Mouse (Mus musculus) midbrain, embryonic 15.5 days (tissue): ENCODE data around the gene Gm36176. TPM values are rescaled to one million over a fixed set of nuclear protein-coding genes. Genes with fewer than 3 reads are reported as not detected.

Source experiments
- ATAC-seq: fragments of 200-750 bp; cut with Nextera tagmentation; replicated peaks from 2 replicates; pipeline ENCODE4 v1.8.0; 2017; ENCODE audit warnings: moderate TSS enrichment
- H3K27ac ChIP-seq: fragments of 300-500 bp; sonication (generic); 2 replicates; pipeline ENCODE4 v1.5.1; 2015; ENCODE audit warnings: mild to moderate bottlenecking, inconsistent platforms
- H3K27me3 ChIP-seq: fragments of 300-500 bp; sonication (generic); replicated peaks from 2 replicates; pipeline ENCODE4 v1.6.1; 2015; ENCODE audit warnings: inconsistent platforms
- H3K36me3 ChIP-seq: fragments of 300-500 bp; sonication (generic); replicated peaks from 2 replicates; pipeline ENCODE4 v1.6.1; 2015; ENCODE audit warnings: inconsistent platforms
- H3K4me1 ChIP-seq: fragments of 300-500 bp; sonication (generic); 2 replicates; pipeline ENCODE4 v1.6.1; 2015; ENCODE audit warnings: inconsistent platforms
- H3K4me2 ChIP-seq: fragments of 300-500 bp; sonication (generic); 2 replicates; pipeline ENCODE4 v1.6.1; 2015; ENCODE audit warnings: inconsistent platforms, mild to moderate bottlenecking, moderate library complexity
- H3K4me3 ChIP-seq: fragments of 300-500 bp; sonication (generic); 2 replicates; pipeline ENCODE4 v1.5.1; 2015; ENCODE audit warnings: mild to moderate bottlenecking, inconsistent platforms
- H3K9ac ChIP-seq: fragments of 300-500 bp; sonication (generic); 2 replicates; pipeline ENCODE4 v1.6.1; 2015; ENCODE audit warnings: mild to moderate bottlenecking, inconsistent platforms
- H3K9me3 ChIP-seq: fragments of 300-500 bp; sonication (generic); 2 replicates; pipeline ENCODE4 v1.6.1; 2016; ENCODE audit warnings: inconsistent platforms
- WGBS: fragments of 180-500 bp; shearing (Covaris S2); methylation state at CpG from one replicate; pipeline ENCODE4 v1.1.7; 2015; ENCODE audit warnings: mixed read lengths; 5-methylcytosine and 5-hydroxymethylcytosine counted together
- polyA plus RNA-seq: library from polyadenylated mRNA; unstranded; fragments of >200 nt; fragmentation: Nextera tagmentation; extraction: Ambion mirVana; gene quantifications from 2 replicates; pipeline ENCODE4 v1.2.1, GENCODE M21; 2015

Gm36176 gene
- polyA plus RNA-seq, 1 experiment from 2014 or later, result not detected

DNA sequence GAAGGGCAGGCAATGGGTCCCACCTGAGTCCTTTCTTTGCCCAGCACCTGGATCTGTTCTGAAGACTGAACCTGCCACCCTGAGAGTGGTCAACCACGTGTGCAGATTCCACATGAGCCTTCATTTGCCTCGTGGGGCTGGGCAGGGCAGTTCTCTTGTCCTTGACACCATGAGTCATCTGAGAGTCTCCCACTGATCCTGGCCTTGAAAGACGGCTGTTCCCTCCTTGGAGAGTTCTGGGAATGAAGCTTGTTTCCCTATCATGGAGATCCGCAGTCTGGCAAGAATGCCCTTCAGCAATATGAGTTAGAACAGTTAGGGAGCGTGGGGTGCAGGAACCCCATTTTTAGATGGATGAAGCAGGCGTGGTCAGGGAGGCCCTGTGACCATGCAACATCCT, 7.6 kb upstream of the Gm36176 start:
- H3K27ac ChIP-seq, result no peak overlapping the region
- H3K36me3 ChIP-seq, result no peaks in the 10 kb centered on the region
- H3K9me3 ChIP-seq, result 0 out of 2 replicates have a peak, but pooled peaks cover under 1% of the 10 kb centered on the region
- no peak for ATAC-seq
- no peaks in the 10 kb centered on the region for H3K4me1 ChIP-seq
- no peak overlapping the region for H3K4me3 ChIP-seq
- no peak overlapping the region for H3K9ac ChIP-seq
- 78% methylated on average over 6 of the region's 6 CpGs for WGBS
- no peaks in the 10 kb centered on the region for H3K27me3 ChIP-seq
- no peak overlapping the region for H3K4me2 ChIP-seq

DNA sequence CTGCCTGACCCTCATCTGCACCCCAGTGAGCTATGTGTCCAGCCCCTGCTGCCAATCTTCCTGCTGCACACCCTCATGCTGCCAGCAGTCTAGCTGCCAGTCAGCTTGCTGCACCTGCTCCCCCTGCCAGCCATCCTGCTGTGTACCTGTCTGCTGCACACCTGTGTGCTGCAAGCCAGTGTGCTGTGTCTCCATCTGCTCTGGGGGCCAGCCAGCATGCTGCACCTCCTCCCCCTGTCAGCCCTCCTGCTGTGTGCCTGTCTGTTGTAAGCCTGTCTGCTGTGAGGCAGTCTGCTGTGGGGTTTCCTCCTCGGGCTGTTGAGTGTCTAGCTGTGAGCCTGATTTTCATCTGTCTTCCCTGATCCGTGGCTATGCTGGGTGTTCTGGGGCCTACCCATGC, 358 bp downstream of the Gm36176 start:
- 15% methylated on average over 2 of the region's 2 CpGs for WGBS
- no peak for ATAC-seq
- Histone ChIP-seq H3K4me3 (no peak overlapping the region), H3K4me1 (no peaks in the 10 kb centered on the region), H3K27ac (no peak overlapping the region), H3K4me2 (no peak overlapping the region), H3K9ac (no peak overlapping the region), H3K27me3 (no peaks in the 10 kb centered on the region), H3K9me3 (peaks cover 4% of the 10 kb centered on the region; the same call in 1 of the 2 replicates), H3K36me3 (no peaks in the 10 kb centered on the region)

- Histone ChIP-seq H3K4me2 (no peak overlapping the region), H3K27ac (no peak overlapping the region), H3K9me3 (peaks cover 4% of the 10 kb centered on the region; the same call in 1 of the 2 replicates), H3K4me3 (no peak overlapping the region), H3K9ac (no peak overlapping the region), H3K36me3 (no peaks in the 10 kb centered on the region), H3K27me3 (no peaks in the 10 kb centered on the region), H3K4me1 (no peaks in the 10 kb centered on the region)
- no peak for ATAC-seq
- WGBS, result 75% methylated on average over 2 of the region's 2 CpGs
These were observed 935 bp downstream of the Gm36176 start for GRCm38 (mm10) chr10:77847538-77847937.

- H3K4me1 ChIP-seq, result no peaks in the 10 kb centered on the region
- no peak within 1 kb of the TSS for H3K9ac ChIP-seq
- H3K27ac ChIP-seq, result no peak within 1 kb of the TSS
- H3K4me2 ChIP-seq, result no peak within 1 kb of the TSS
- ATAC-seq, result no peak
- H3K9me3 ChIP-seq, result no peaks in the 10 kb centered on the region
- no peaks in the 10 kb centered on the region for H3K27me3 ChIP-seq
- no peak within 1 kb of the TSS for H3K4me3 ChIP-seq
- WGBS, result 70% methylated on average over 9 of the region's 9 CpGs
- no peaks in the 10 kb centered on the region for H3K36me3 ChIP-seq
These were observed 6.0 kb downstream of the Gm36176 start, which contains the start of gene Gm10318 for GRCm38 (mm10) chr10:77852559-77852958. Gene Gm10318, plus strand, starts transcription at chr10:77852859.

- no peak within 1 kb of the TSS for H3K4me2 ChIP-seq
- ATAC-seq, result no peak
- H3K27me3 ChIP-seq, result no peaks in the 10 kb centered on the region
- 47% methylated on average over 7 of the region's 7 CpGs for WGBS
- H3K9me3 ChIP-seq, result no peaks in the 10 kb centered on the region
- no peak within 1 kb of the TSS for H3K9ac ChIP-seq
- H3K4me3 ChIP-seq, result no peak within 1 kb of the TSS
- no peaks in the 10 kb centered on the region for H3K36me3 ChIP-seq
- no peaks in the 10 kb centered on the region for H3K4me1 ChIP-seq
- H3K27ac ChIP-seq, result no peak within 1 kb of the TSS
These were observed 15.1 kb downstream of the Gm36176 start, which contains the start of gene Gm3285 for GRCm38 (mm10) chr10:77861675-77862074. Gene Gm3285, plus strand, starts transcription at chr10:77861975.

- ATAC-seq, result peak; percentile 84
- Histone ChIP-seq H3K36me3 (no peaks in the 10 kb centered on the region), H3K27me3 (no peaks in the 10 kb centered on the region), H3K9me3 (no peaks in the 10 kb centered on the region), H3K4me2 (peak overlapping the region; percentile 31), H3K27ac (no peak overlapping the region), H3K4me1 (no peaks in the 10 kb centered on the region), H3K9ac (no peak overlapping the region), H3K4me3 (peak overlapping the region; percentile 22)
- 38% methylated on average over 14 of the region's 14 CpGs for WGBS
These were observed 17.6 kb downstream of the Gm36176 start for GRCm38 (mm10) chr10:77864067-77864761.

DNA sequence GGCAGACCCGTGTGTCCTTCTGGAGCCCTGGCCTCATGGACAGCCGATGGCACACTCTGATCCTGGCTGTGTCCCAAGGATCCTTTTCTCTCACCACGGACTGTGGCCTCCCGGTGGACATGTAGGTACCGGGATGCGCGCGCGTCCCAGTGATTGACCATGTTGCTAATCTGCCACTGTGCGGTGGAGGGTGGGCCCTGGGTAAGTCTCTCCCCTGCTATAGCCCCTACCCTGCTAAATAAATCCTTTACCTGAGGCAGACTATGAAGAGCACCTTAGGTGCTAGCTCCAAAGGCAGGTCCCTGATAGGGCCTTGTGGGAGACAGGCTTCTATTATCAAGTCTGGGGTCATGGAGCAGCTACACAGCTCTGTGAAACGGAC, 18.1 kb downstream of the Gm36176 start:
- H3K27ac ChIP-seq, result no peak overlapping the region
- no peaks in the 10 kb centered on the region for H3K9me3 ChIP-seq
- no peaks in the 10 kb centered on the region for H3K36me3 ChIP-seq
- no peak overlapping the region for H3K9ac ChIP-seq
- ATAC-seq, result peak; percentile 62
- H3K4me1 ChIP-seq, result no peaks in the 10 kb centered on the region
- peak overlapping the region; percentile 22 for H3K4me3 ChIP-seq
- peak overlapping the region; percentile 31 for H3K4me2 ChIP-seq
- no peaks in the 10 kb centered on the region for H3K27me3 ChIP-seq
- WGBS, result 42% methylated on average over 11 of the region's 11 CpGs

- 30% methylated on average over 1 of the region's 1 CpGs for WGBS
- no peak overlapping the region for H3K27ac ChIP-seq
- no peak overlapping the region for H3K4me2 ChIP-seq
These were observed 20.9 kb downstream of the Gm36176 start for GRCm38 (mm10) chr10:77867546-77867945.

GRCm38 (mm10) chr10:77869651-77870050, 23.0 kb downstream of the Gm36176 start:
- Histone ChIP-seq H3K36me3 (no peaks in the 10 kb centered on the region), H3K9me3 (no peaks in the 10 kb centered on the region), H3K4me1 (no peaks in the 10 kb centered on the region), H3K27me3 (no peaks in the 10 kb centered on the region), H3K27ac (no peak overlapping the region), H3K9ac (no peak overlapping the region), H3K4me2 (no peak overlapping the region), H3K4me3 (no peak overlapping the region)
- 86% methylated on average over 7 of the region's 7 CpGs for WGBS
- no peak for ATAC-seq

More at GRCm38 (mm10) chr10:77867546-77867945, 20.9 kb downstream of the Gm36176 start:
- no peak for ATAC-seq
- no peaks in the 10 kb centered on the region for H3K9me3 ChIP-seq
- H3K4me1 ChIP-seq, result no peaks in the 10 kb centered on the region
- H3K36me3 ChIP-seq, result no peaks in the 10 kb centered on the region
- no peak overlapping the region for H3K4me3 ChIP-seq
- H3K9ac ChIP-seq, result no peak overlapping the region
- no peaks in the 10 kb centered on the region for H3K27me3 ChIP-seq

DNA sequence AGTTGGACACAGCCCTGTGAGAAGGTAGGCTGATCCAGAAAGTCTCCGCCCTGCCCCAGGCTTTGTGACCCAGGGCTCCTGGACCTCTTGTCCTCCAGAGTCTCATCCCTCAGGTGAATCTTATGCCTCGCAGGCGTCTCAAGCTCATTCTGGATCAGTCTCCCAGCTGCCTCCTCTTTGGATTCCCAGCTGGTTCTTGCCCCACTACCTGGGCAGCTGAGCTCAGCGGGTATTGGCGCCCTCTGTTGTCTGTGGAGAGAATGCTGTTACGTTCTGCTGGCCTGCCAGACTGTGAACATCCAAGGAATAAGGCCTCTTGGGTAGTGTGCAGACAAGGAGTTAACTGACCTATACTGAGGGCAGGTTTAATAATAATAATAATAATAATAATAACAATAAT, 32.4 kb downstream of the Gm36176 start:
- ATAC-seq, result no peak
- no peak overlapping the region for H3K4me2 ChIP-seq
- H3K36me3 ChIP-seq, result no peaks in the 10 kb centered on the region
- H3K27me3 ChIP-seq, result no peaks in the 10 kb centered on the region
- WGBS, result 67% methylated on average over 6 of the region's 6 CpGs
- no peak overlapping the region for H3K4me3 ChIP-seq
- no peak overlapping the region for H3K27ac ChIP-seq
- H3K4me1 ChIP-seq, result no peaks in the 10 kb centered on the region
- no peak overlapping the region for H3K9ac ChIP-seq
- H3K9me3 ChIP-seq, result no peaks in the 10 kb centered on the region

- no peak for ATAC-seq
- Histone ChIP-seq H3K9ac (no peak overlapping the region), H3K4me1 (no peaks in the 10 kb centered on the region), H3K27ac (no peak overlapping the region), H3K36me3 (no peaks in the 10 kb centered on the region), H3K27me3 (no peaks in the 10 kb centered on the region), H3K4me2 (no peak overlapping the region), H3K9me3 (no peaks in the 10 kb centered on the region), H3K4me3 (no peak overlapping the region)
- WGBS, result 88% methylated on average over 3 of the region's 3 CpGs
These were observed 33.7 kb downstream of the Gm36176 start for GRCm38 (mm10) chr10:77880305-77880704.

DNA sequence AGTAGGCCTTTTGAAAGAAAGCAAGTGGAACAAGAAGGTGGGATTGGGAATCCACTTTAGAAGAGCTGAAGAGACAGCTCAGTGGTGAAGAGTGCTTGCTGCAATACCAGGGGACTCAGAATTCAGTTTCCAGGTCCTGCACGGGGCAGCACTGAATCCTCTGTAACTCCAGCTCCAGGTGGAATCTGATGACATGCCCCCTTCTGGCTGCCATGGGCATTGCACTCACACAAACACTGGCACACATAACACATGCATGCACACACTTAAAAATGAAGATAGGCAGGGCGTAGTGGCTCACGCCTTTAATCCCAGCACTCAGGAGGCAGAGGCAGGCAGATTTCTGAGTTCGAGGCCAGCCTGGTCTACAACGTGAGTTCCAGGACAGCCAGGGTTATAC, 36.0 kb downstream of the Gm36176 start:
- no peaks in the 10 kb centered on the region for H3K36me3 ChIP-seq
- H3K9ac ChIP-seq, result no peak overlapping the region
- H3K27ac ChIP-seq, result no peak overlapping the region
- no peak overlapping the region for H3K4me3 ChIP-seq
- WGBS, result 85% methylated on average over 5 of the region's 5 CpGs
- H3K4me1 ChIP-seq, result no peaks in the 10 kb centered on the region
- no peaks in the 10 kb centered on the region for H3K27me3 ChIP-seq
- no peak for ATAC-seq
- no peak overlapping the region for H3K4me2 ChIP-seq
- no peaks in the 10 kb centered on the region for H3K9me3 ChIP-seq
